Mouse (Mus musculus) MEL (cell line): ENCODE measurements around the gene Dusp1.

Experiments used
- BHLHE40 ChIP-seq: IDR thresholded peaks from 2 replicates; pipeline ENCODE4 v1.6.1; 2012; ENCODE audit warnings: low read depth, mild to moderate bottlenecking, inconsistent platforms, low read length, improper control_type of control experiment, borderline replicate concordance
- CHD1 ChIP-seq: IDR thresholded peaks from 2 replicates; pipeline ENCODE4 v1.6.1; 2012; ENCODE audit warnings: low read depth, mild to moderate bottlenecking, inconsistent platforms, low read length, improper control_type of control experiment
- CTCF ChIP-seq, 3 experiments: IDR thresholded peaks in 2 of 3; conservative IDR thresholded peaks in 1 of 3; 2 replicates each; pipeline ENCODE4 v1.5.1; 2011 to 2012; ENCODE audit warnings: low read length in 3 of 3, low read depth in 2 of 3, mild to moderate bottlenecking in 2 of 3, improper control_type of control experiment in 1 of 3, inconsistent platforms in 1 of 3, mixed read lengths in 1 of 3, moderate library complexity in 1 of 3; ENCODE audit not compliant: control insufficient read depth in 1 of 3, insufficient read depth in 1 of 3, poor library complexity in 1 of 3, severe bottlenecking in 1 of 3
- E2F4 ChIP-seq: IDR thresholded peaks from 2 replicates; pipeline ENCODE4 v1.6.1; 2011; ENCODE audit warnings: low read depth, low read length, improper control_type of control experiment, borderline replicate concordance
- ETS1 ChIP-seq: IDR thresholded peaks from 2 replicates; pipeline ENCODE4 v1.6.1; 2012; ENCODE audit warnings: low read depth, mild to moderate bottlenecking, inconsistent platforms, low read length, improper control_type of control experiment, moderate library complexity
- HCFC1 ChIP-seq: IDR thresholded peaks from 2 replicates; pipeline ENCODE4 v1.6.1; 2012; ENCODE audit warnings: low read depth, mild to moderate bottlenecking, inconsistent platforms, low read length, improper control_type of control experiment, moderate library complexity
- MXI1 ChIP-seq: IDR thresholded peaks from 2 replicates; pipeline ENCODE4 v1.6.1; 2011; ENCODE audit warnings: mild to moderate bottlenecking, low read depth, low read length, improper control_type of control experiment
- MYC ChIP-seq: IDR thresholded peaks from 2 replicates; pipeline ENCODE4 v1.6.1; 2011; ENCODE audit warnings: low read depth, mild to moderate bottlenecking, low read length, improper control_type of control experiment, moderate library complexity
- POLR2A ChIP-seq, 2 experiments: IDR thresholded peaks; 2 replicates each; pipeline ENCODE4 v1.6.1; 2011 to 2012; ENCODE audit warnings: low read length in 2 of 2, mild to moderate bottlenecking in 2 of 2, control low read depth in 1 of 2, improper control_type of control experiment in 1 of 2, low read depth in 1 of 2, moderate library complexity in 1 of 2; ENCODE audit not compliant: control insufficient read depth in 1 of 2, insufficient read depth in 1 of 2, poor library complexity in 1 of 2
- TCF12 ChIP-seq: IDR thresholded peaks from 2 replicates; pipeline ENCODE4 v1.6.1; 2014; ENCODE audit warnings: low read depth, mild to moderate bottlenecking, inconsistent platforms, low read length, improper control_type of control experiment, moderate library complexity
- ZNF384 ChIP-seq: IDR thresholded peaks from 2 replicates; pipeline ENCODE4 v1.6.1; 2012; ENCODE audit warnings: low read depth, mild to moderate bottlenecking, inconsistent platforms, low read length, improper control_type of control experiment

- no peak for TF ChIP-seq MXI1
- no peak for TF ChIP-seq HCFC1
- no peak for TF ChIP-seq TCF12
- no peak for TF ChIP-seq CTCF (IDR thresholded peaks at IDR 0.05 in 2 of 3, conservative IDR thresholded peaks at IDR 0.05 in 1 of 3; ENCODE audit: control insufficient read depth in 1 of 3, insufficient read depth in 1 of 3, low read depth in 2 of 3, low read length in 3 of 3, poor library complexity in 1 of 3, severe bottlenecking in 1 of 3)
- no peak for TF ChIP-seq E2F4
- no peak for TF ChIP-seq POLR2A (IDR thresholded peaks at IDR 0.05; ENCODE audit: control insufficient read depth in 1 of 2, insufficient read depth in 1 of 2, low read depth in 1 of 2, low read length in 2 of 2, poor library complexity in 1 of 2)
- TF ChIP-seq BHLHE40, result no peak
- TF ChIP-seq MYC, result no peak
- no peak for TF ChIP-seq CHD1
- TF ChIP-seq ETS1, result no peak
- TF ChIP-seq ZNF384, result no peak
These were observed 10.3 kb upstream of the Dusp1 start for GRCm38 (mm10) chr17:26572265-26572664.
